Comparison of ENCODE assay signal across 8 mouse cellular contexts in genomic region chr5:107867970-107868904, GRCm38 (mm10). TPM values are rescaled to one million over a fixed set of nuclear protein-coding genes. Genes with fewer than 3 reads are reported as not detected.
DNase-seq lines count a peak whose midpoint lies in the region; ATAC-seq and TF ChIP-seq lines count a peak whose summit lies in the region.

No protein-coding gene starts in this region.

- intact Hi-C loops in left cerebral cortex, postnatal 4 days (cut with DNase I): no loop called here

- DNase-seq in Patski (ENCODE audit: low read depth, low spot score): no peak
- peak; percentile 50 for DNase-seq in cerebellum, adult 9-11 months
- peak; percentile 47 for DNase-seq in left cerebral cortex, postnatal 4 days
- peak; percentile 56 for DNase-seq in mesoderm, embryonic 11.5 days (ENCODE audit: low read depth, low spot score)
- DNase-seq in right cerebral cortex, postnatal 25 days: peak; percentile 64
- DNase-seq in c-Kit-positive CD71-positive TER-119-positive erythroid progenitor cells, embryonic 14.5 days (ENCODE audit: low spot score): no peak

- H3K36me3 ChIP-seq in hindbrain, embryonic 12.5 days: no peaks in the 10 kb centered on the region

- H3K27ac ChIP-seq in hindbrain, embryonic 12.5 days: peak overlapping the region; percentile 97

- WGBS in hindbrain, embryonic 12.5 days: under 1% methylated on average over 70 of the region's 82 CpGs

- H3K4me1 ChIP-seq in hindbrain, embryonic 12.5 days: peaks cover 5% of the 10 kb centered on the region; the same call in 1 of the 2 replicates

- TF ChIP-seq CTCF in Patski (IDR thresholded peaks at IDR 0.05): no peak

- peak; percentile 55 for ATAC-seq in Patski
- ATAC-seq in frontal cortex, adult (ENCODE audit: low TSS enrichment): peak; percentile 38
- ATAC-seq in hindbrain, embryonic 12.5 days (ENCODE audit: low FRiP score): peak; percentile 77

- H3K27me3 ChIP-seq in Patski: peaks cover 6% of the 10 kb centered on the region
- no peaks in the 10 kb centered on the region for H3K27me3 ChIP-seq in hindbrain, embryonic 12.5 days

- peak overlapping the region; percentile 85 for H3K4me3 ChIP-seq in hindbrain, embryonic 12.5 days

- CTCF ChIA-PET in Patski (lab: Charles Lee): no interaction called here

- peak overlapping the region; percentile 63 for H3K4me2 ChIP-seq in hindbrain, embryonic 12.5 days (replicated peaks)

- H3K9ac ChIP-seq in hindbrain, embryonic 12.5 days: peak overlapping the region; percentile 79

- H3K9me3 ChIP-seq in hindbrain, embryonic 12.5 days (replicated peaks): no peaks in the 10 kb centered on the region

- POLR2A ChIA-PET in Patski (lab: Charles Lee): interaction anchor here (0.6 kb wide), 1 partner anchor 973 kb away, joined by 3 read pairs; no protein-coding TSS in a partner anchor

- in situ Hi-C loops in Patski (cut with MboI; ENCODE audit: low pct_unique_long_range_greater_than_20kb): no loop called here

RNA-seq across cellular contexts. Expression of gene Evi5, which starts 6.7 kb away (rescaled TPM):
- 43.4 TPM for polyA plus RNA-seq in Patski (2021)
- 62.3 and 63.6 TPM in 2 replicates for polyA plus RNA-seq in hindbrain, embryonic 12.5 days (2016; fragmentation: Nextera tagmentation; extraction: Ambion mirVana)
- 10 to 100 TPM; 69.0 to 75.8 TPM for total RNA-seq in left cerebral cortex, postnatal 4 days (2021)

RNA-seq across cellular contexts. Expression of gene Rpl5, which starts 32.1 kb away (rescaled TPM):
- polyA plus RNA-seq in Patski (2021): 68.3 TPM
- 59.8 and 66.8 TPM in 2 replicates for polyA plus RNA-seq in hindbrain, embryonic 12.5 days (2016; fragmentation: Nextera tagmentation; extraction: Ambion mirVana)
- total RNA-seq in left cerebral cortex, postnatal 4 days (2021): 100 to 1,000 TPM; 147 to 148 TPM

RNA-seq across cellular contexts. Expression of gene Ube2d2b, which starts 38.3 kb away (rescaled TPM):
- polyA plus RNA-seq in Patski (2021): not detected
- polyA plus RNA-seq in hindbrain, embryonic 12.5 days (2016; fragmentation: Nextera tagmentation; extraction: Ambion mirVana): 0.13 and 0.22 TPM in 2 replicates
- total RNA-seq in left cerebral cortex, postnatal 4 days (2021): not detected

Comparison
In these comparisons a context has a peak if more than half of its experiments do, and no peak if none do; other contexts are left out.
1. DNase-seq: peak in cerebellum, adult 9-11 months (single experiment), left cerebral cortex, postnatal 4 days (single experiment), mesoderm, embryonic 11.5 days (single experiment) and right cerebral cortex, postnatal 25 days (single experiment); none in Patski (single experiment) and c-Kit-positive CD71-positive TER-119-positive erythroid progenitor cells, embryonic 14.5 days (single experiment).
2. Peak in every context shown above with its lines, with median percentiles within 50 percentile points of each other: ATAC-seq.